Mouse (Mus musculus): ENCODE results near the gene Leap2. TPM values are rescaled to one million over a fixed set of nuclear protein-coding genes. Genes with fewer than 3 reads are reported as not detected.

The Leap2 gene
- total RNA-seq, 2 experiments from 2014 or later, result not detected

Small RNAs within 50 kb of the gene (microRNA-seq; reads per million reads assigned to microRNA genes)
- gene Mir6920 (ENCODE audit: borderline replicate concordance in 2 of 2), result 0 reads per million in 2 experiments

Other genes starting within 250 kb of the Leap2 start
- 10 to 100 TPM; 86.5 to 89.0 TPM for gene Hspa4, start 122.7 kb downstream of the Leap2 start, total RNA-seq (2021)
- 10 to 100 TPM in 1 of 2 experiments, 1 to 10 TPM in 1; 7.8 to 10.1 TPM for gene Zcchc10, start 98.5 kb downstream of the Leap2 start, total RNA-seq (2021)
- gene Aff4, start 72.3 kb downstream of the Leap2 start, total RNA-seq (2021), result 10 to 100 TPM; 76.4 to 89.1 TPM
- gene Uqcrq, start 7.7 kb upstream of the Leap2 start, total RNA-seq (2021), result 1,000 to 10,000 TPM; 1,448 to 1,479 TPM
- under 1 TPM; 0.20 to 0.54 TPM for gene Gdf9, start 7.9 kb upstream of the Leap2 start, total RNA-seq (2021)
- gene Gm10447, start 33.9 kb upstream of the Leap2 start, total RNA-seq (2021), result not detected
- gene Shroom1, start 34.0 kb upstream of the Leap2 start, total RNA-seq (2021), result under 1 TPM; 0.23 to 0.35 TPM
- not detected for gene Gm9837, start 47.3 kb upstream of the Leap2 start, total RNA-seq (2021)
- gene Gm9945, start 57.0 kb upstream of the Leap2 start, total RNA-seq (2021), result not detected
- under 1 TPM; 0.08 TPM for gene Sowaha, start 57.1 kb upstream of the Leap2 start, total RNA-seq (2021)
- gene Sept8, start 96.1 kb upstream of the Leap2 start, total RNA-seq (2021), result 10 to 100 TPM; 14.5 to 16.8 TPM
- 1 to 10 TPM; 4.0 to 5.3 TPM for gene Kif3a, start 144.2 kb upstream of the Leap2 start, total RNA-seq (2021)
- not detected for gene Il4, start 195.5 kb upstream of the Leap2 start, total RNA-seq (2021)
- gene Il13, start 211.5 kb upstream of the Leap2 start, total RNA-seq (2021), result not detected